Mouse (Mus musculus): ENCODE measurements around the gene Hand1. TPM values are rescaled to one million over a fixed set of nuclear protein-coding genes. Genes with fewer than 3 reads are reported as not detected.
A peak's percentile ranks its signal among the peaks of the same experiment; 100 is the strongest.

Gene Hand1
- polyA plus RNA-seq, 1 experiment from 2014 or later, result 0.13 TPM

- WGBS, result 92% methylated on average over 17 of the region's 17 CpGs
- H3K4me1 ChIP-seq (replicated peaks; ENCODE audit: insufficient read depth, low read length), result no peaks in the 10 kb centered on the region
- no peak overlapping the region for H3K4me2 ChIP-seq (ENCODE audit: low read length)
- H3K4me3 ChIP-seq (replicated peaks; ENCODE audit: low read depth, low read length), result no peak overlapping the region
- no peak overlapping the region for H3K27ac ChIP-seq
- TF ChIP-seq CTCF (IDR thresholded peaks at IDR 0.05; ENCODE audit: low read depth), result no peak
- no peak overlapping the region for H3K9ac ChIP-seq (ENCODE audit: low read depth, low read length)
- H3K9me3 ChIP-seq (replicated peaks; ENCODE audit: low read length), result no peaks in the 10 kb centered on the region
- DNase-seq (ENCODE audit: low spot score) (no peak), ATAC-seq (replicated peaks; ENCODE audit: low FRiP score, low read depth) (no peak)
- peaks cover 20% of the 10 kb centered on the region for H3K36me3 ChIP-seq (ENCODE audit: insufficient read depth, low read length)
- no peaks in the 10 kb centered on the region for H3K27me3 ChIP-seq (ENCODE audit: insufficient read depth, low read length)
These were observed 23.4 kb downstream of the Hand1 start for GRCm38 (mm10) chr11:57809017-57809731.

GRCm38 (mm10) chr11:57805047-57805446 lies 27.6 kb downstream of the Hand1 start:
- no peak overlapping the region for H3K9ac ChIP-seq (ENCODE audit: low read depth, low read length)
- 77% methylated on average over 3 of the region's 3 CpGs for WGBS
- no peak for ATAC-seq (replicated peaks; ENCODE audit: low FRiP score, low read depth)
- DNase-seq (ENCODE audit: low spot score), result no peak
- no peak overlapping the region for H3K27ac ChIP-seq
- peaks cover 11% of the 10 kb centered on the region; the same call in 1 of the 2 replicates for H3K36me3 ChIP-seq (ENCODE audit: insufficient read depth, low read length)
- no peaks in the 10 kb centered on the region for H3K9me3 ChIP-seq (replicated peaks; ENCODE audit: low read length)
- H3K4me3 ChIP-seq (replicated peaks; ENCODE audit: low read depth, low read length), result no peak overlapping the region
- TF ChIP-seq CTCF (IDR thresholded peaks at IDR 0.05; ENCODE audit: low read depth), result no peak
- no peaks in the 10 kb centered on the region; the same call in 1 of the 2 replicates for H3K4me1 ChIP-seq (replicated peaks; ENCODE audit: insufficient read depth, low read length)
- H3K27me3 ChIP-seq (ENCODE audit: insufficient read depth, low read length), result no peaks in the 10 kb centered on the region
- no peak overlapping the region for H3K4me2 ChIP-seq (ENCODE audit: low read length)

GRCm38 (mm10) chr11:57802511-57802870 lies 30.1 kb downstream of the Hand1 start:
- 2% methylated on average over 18 of the region's 18 CpGs for WGBS
- H3K4me2 ChIP-seq (ENCODE audit: low read length), result peak overlapping the region; percentile 98
- H3K4me1 ChIP-seq (replicated peaks; ENCODE audit: insufficient read depth, low read length), result no peaks in the 10 kb centered on the region; the same call in 1 of the 2 replicates
- H3K4me3 ChIP-seq (replicated peaks; ENCODE audit: low read depth, low read length), result peak overlapping the region; percentile 95
- no peaks in the 10 kb centered on the region for H3K9me3 ChIP-seq (replicated peaks; ENCODE audit: low read length)
- no peaks in the 10 kb centered on the region for H3K27me3 ChIP-seq (ENCODE audit: insufficient read depth, low read length)
- peak overlapping the region; percentile 92 for H3K9ac ChIP-seq (ENCODE audit: low read depth, low read length)
- TF ChIP-seq CTCF (IDR thresholded peaks at IDR 0.05; ENCODE audit: low read depth), result no peak
- no peak overlapping the region for H3K27ac ChIP-seq
- no peak for DNase-seq (ENCODE audit: low spot score)
- no peak for ATAC-seq (replicated peaks; ENCODE audit: low FRiP score, low read depth)
- H3K36me3 ChIP-seq (ENCODE audit: insufficient read depth, low read length), result no peaks in the 10 kb centered on the region

- under 1% methylated on average over 67 of the region's 85 CpGs for WGBS
- peak overlapping the region; percentile 95 for H3K4me3 ChIP-seq (replicated peaks; ENCODE audit: low read depth, low read length)
- no peaks in the 10 kb centered on the region; the same call in 1 of the 2 replicates for H3K4me1 ChIP-seq (replicated peaks; ENCODE audit: insufficient read depth, low read length)
- H3K27me3 ChIP-seq (ENCODE audit: insufficient read depth, low read length), result no peaks in the 10 kb centered on the region
- no peak for TF ChIP-seq CTCF (IDR thresholded peaks at IDR 0.05; ENCODE audit: low read depth)
- peak overlapping the region; percentile 57; the same call in 1 of the 2 replicates for H3K27ac ChIP-seq
- H3K9me3 ChIP-seq (replicated peaks; ENCODE audit: low read length), result no peaks in the 10 kb centered on the region
- peak overlapping the region; percentile 92 for H3K9ac ChIP-seq (ENCODE audit: low read depth, low read length)
- H3K4me2 ChIP-seq (ENCODE audit: low read length), result peak overlapping the region; percentile 98
- H3K36me3 ChIP-seq (ENCODE audit: insufficient read depth, low read length), result no peaks in the 10 kb centered on the region
- DNase-seq (ENCODE audit: low spot score) (peak; percentile 47), ATAC-seq (replicated peaks; ENCODE audit: low FRiP score, low read depth) (peak; percentile 49)
These were observed 30.7 kb downstream of the Hand1 start for GRCm38 (mm10) chr11:57801766-57802510.

GRCm38 (mm10) chr11:57800971-57801765 lies 31.4 kb downstream of the Hand1 start, which contains the start of gene Sap30l:
Sap30l (plus strand) TSS chr11:57801637.
- Histone ChIP-seq H3K27me3 (ENCODE audit: insufficient read depth, low read length) (no peaks in the 10 kb centered on the region), H3K27ac (peak within 1 kb of the TSS; percentile 80), H3K4me1 (replicated peaks; ENCODE audit: insufficient read depth, low read length) (no peaks in the 10 kb centered on the region; the same call in 1 of the 2 replicates), H3K36me3 (ENCODE audit: insufficient read depth, low read length) (no peaks in the 10 kb centered on the region), H3K4me3 (replicated peaks; ENCODE audit: low read depth, low read length) (peak within 1 kb of the TSS; percentile 95), H3K4me2 (ENCODE audit: low read length) (peak within 1 kb of the TSS; percentile 98), H3K9ac (ENCODE audit: low read depth, low read length) (peak within 1 kb of the TSS; percentile 92), H3K9me3 (replicated peaks; ENCODE audit: low read length) (no peaks in the 10 kb centered on the region)
- WGBS, result under 1% methylated on average over 62 of the region's 66 CpGs
- DNase-seq (ENCODE audit: low spot score) (peak; percentile 98), ATAC-seq (replicated peaks; ENCODE audit: low FRiP score, low read depth) (peak; percentile 96)
- no peak for TF ChIP-seq CTCF (IDR thresholded peaks at IDR 0.05; ENCODE audit: low read depth)
